Comparison of ENCODE assay signal across 8 mouse cellular contexts in genomic region chr5:148130691-148131457, GRCm38 (mm10).
DNase-seq lines count a peak whose midpoint lies in the region; ATAC-seq lines count a peak whose summit lies in the region.

No protein-coding gene starts in this region.

- DNase-seq in embryonic facial prominence, embryonic 10.5 days (ENCODE audit: low spot score), result no peak
- peak; percentile 25 to 30 for DNase-seq in cerebellum, adult 18-20 months
- peak; percentile 29 to 32 for DNase-seq in layer of hippocampus, postnatal 36 days
- DNase-seq in retina, postnatal 1 day, result peak; percentile 57

- H3K27ac ChIP-seq in embryonic facial prominence, embryonic 13.5 days, result peak overlapping the region; percentile 4; the same call in 1 of the 2 replicates
- H3K27ac ChIP-seq in embryonic facial prominence, embryonic 10.5 days (replicated peaks), result no peak overlapping the region
- peak overlapping the region; percentile 33; the same call in 1 of the 2 replicates for H3K27ac ChIP-seq in heart, embryonic 13.5 days (replicated peaks)
- no peak overlapping the region for H3K27ac ChIP-seq in kidney, embryonic 15.5 days

- H3K4me2 ChIP-seq in embryonic facial prominence, embryonic 13.5 days, result no peak overlapping the region
- H3K4me2 ChIP-seq in heart, embryonic 13.5 days, result no peak overlapping the region
- no peak overlapping the region for H3K4me2 ChIP-seq in kidney, embryonic 15.5 days

- H3K4me1 ChIP-seq in embryonic facial prominence, embryonic 13.5 days, result peaks cover 10% of the 10 kb centered on the region; the same call in 1 of the 2 replicates
- H3K4me1 ChIP-seq in embryonic facial prominence, embryonic 10.5 days, result peaks cover 22% of the 10 kb centered on the region
- peaks cover 11% of the 10 kb centered on the region for H3K4me1 ChIP-seq in heart, embryonic 13.5 days
- no peaks in the 10 kb centered on the region for H3K4me1 ChIP-seq in kidney, embryonic 15.5 days

- no peak for ATAC-seq in embryonic facial prominence, embryonic 13.5 days (ENCODE audit: insufficient number of reproducible peaks, insufficient read depth, low FRiP score, low TSS enrichment, low read depth)
- no peak for ATAC-seq in heart, embryonic 13.5 days (ENCODE audit: extremely low read depth, insufficient number of reproducible peaks, low FRiP score, low TSS enrichment)
- ATAC-seq in megakaryocyte-erythroid progenitor cell, adult 5-6 weeks (replicated peaks; ENCODE audit: low FRiP score, low TSS enrichment, poor library complexity, severe bottlenecking), result no peak
- ATAC-seq in kidney, embryonic 15.5 days (replicated peaks; ENCODE audit: low FRiP score), result no peak

- no peak overlapping the region for H3K9ac ChIP-seq in embryonic facial prominence, embryonic 13.5 days
- no peak overlapping the region for H3K9ac ChIP-seq in heart, embryonic 13.5 days
- H3K9ac ChIP-seq in kidney, embryonic 15.5 days, result no peak overlapping the region

- WGBS in embryonic facial prominence, embryonic 13.5 days, result 46% methylated on average over 8 of the region's 8 CpGs
- 50% methylated on average over 8 of the region's 8 CpGs for WGBS in embryonic facial prominence, embryonic 10.5 days
- WGBS in heart, embryonic 13.5 days, result 46% methylated on average over 8 of the region's 8 CpGs
- WGBS in kidney, embryonic 15.5 days, result 62% methylated on average over 8 of the region's 8 CpGs

- no peak overlapping the region for H3K4me3 ChIP-seq in embryonic facial prominence, embryonic 13.5 days
- H3K4me3 ChIP-seq in embryonic facial prominence, embryonic 10.5 days, result no peak overlapping the region
- no peak overlapping the region for H3K4me3 ChIP-seq in heart, embryonic 13.5 days
- no peak overlapping the region for H3K4me3 ChIP-seq in kidney, embryonic 15.5 days (replicated peaks)

- no peaks in the 10 kb centered on the region; the same call in 1 of the 2 replicates for H3K9me3 ChIP-seq in embryonic facial prominence, embryonic 13.5 days
- H3K9me3 ChIP-seq in embryonic facial prominence, embryonic 10.5 days, result no peaks in the 10 kb centered on the region
- H3K9me3 ChIP-seq in heart, embryonic 13.5 days, result no peaks in the 10 kb centered on the region
- no peaks in the 10 kb centered on the region for H3K9me3 ChIP-seq in kidney, embryonic 15.5 days (replicated peaks)

- no peaks in the 10 kb centered on the region for H3K27me3 ChIP-seq in embryonic facial prominence, embryonic 13.5 days
- H3K27me3 ChIP-seq in embryonic facial prominence, embryonic 10.5 days (replicated peaks; ENCODE audit: low read depth, poor library complexity, severe bottlenecking), result no peaks in the 10 kb centered on the region
- no peaks in the 10 kb centered on the region for H3K27me3 ChIP-seq in heart, embryonic 13.5 days (replicated peaks)
- no peaks in the 10 kb centered on the region for H3K27me3 ChIP-seq in kidney, embryonic 15.5 days

- no peaks in the 10 kb centered on the region for H3K36me3 ChIP-seq in embryonic facial prominence, embryonic 13.5 days
- no peaks in the 10 kb centered on the region for H3K36me3 ChIP-seq in embryonic facial prominence, embryonic 10.5 days (replicated peaks)
- H3K36me3 ChIP-seq in heart, embryonic 13.5 days, result no peaks in the 10 kb centered on the region
- no peaks in the 10 kb centered on the region for H3K36me3 ChIP-seq in kidney, embryonic 15.5 days

Comparison
In these comparisons a context has a peak if more than half of its experiments do, and no peak if none do; other contexts are left out.
1. H3K27ac ChIP-seq: peak in embryonic facial prominence, embryonic 13.5 days (single experiment) and heart, embryonic 13.5 days (single experiment); none in embryonic facial prominence, embryonic 10.5 days (single experiment) and kidney, embryonic 15.5 days (single experiment).